Mouse (Mus musculus): ENCODE measurements at regions not wholly inside any gene's neighbourhood (a gene's known extent, or its start where the extent isn't known, plus 50 kb on each side); places are given as distances from the start of the nearest gene placed in this dataset.

DNA sequence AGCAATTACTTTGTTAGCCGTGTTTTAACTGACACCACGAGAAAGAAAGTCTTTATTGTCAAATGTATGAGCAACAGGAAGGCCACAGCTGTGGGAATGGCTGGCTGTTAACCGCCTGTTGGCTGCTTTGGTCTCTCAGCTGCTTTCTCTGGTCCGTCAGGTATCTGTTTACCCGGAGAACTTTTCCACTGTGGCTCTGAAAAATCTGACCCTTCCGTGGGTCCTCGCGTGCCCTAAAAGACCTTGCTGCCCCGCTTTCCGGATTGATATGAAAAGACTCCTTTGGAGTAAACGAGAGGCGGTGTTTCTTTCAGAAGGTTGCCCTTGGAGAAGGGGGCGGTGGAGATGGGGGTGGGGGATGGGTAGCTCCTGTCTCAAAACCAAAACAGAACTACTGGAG, 75.9 kb downstream of the Sox14 start:
- H3K4me2 ChIP-seq (replicated peaks; ENCODE audit: low read depth, low read length), result peak overlapping the region; percentile 66
- H3K4me1 ChIP-seq (ENCODE audit: control insufficient read depth, insufficient read depth, low read length), result no peaks in the 10 kb centered on the region
- no peaks in the 10 kb centered on the region for H3K9me3 ChIP-seq (ENCODE audit: control insufficient read depth, low read depth, low read length)
- ATAC-seq (ENCODE audit: insufficient number of reproducible peaks, insufficient read depth, low FRiP score, low read depth), result no peak
- H3K9ac ChIP-seq (replicated peaks; ENCODE audit: low read depth, low read length), result 0 out of 2 replicates have a peak overlapping the region, but pooled peaks have one; percentile 15
- under 1% methylated on average over 13 of the region's 13 CpGs for WGBS
- H3K27ac ChIP-seq (ENCODE audit: low read length), result no peak overlapping the region
- no peaks in the 10 kb centered on the region for H3K27me3 ChIP-seq (ENCODE audit: control insufficient read depth, insufficient read depth, low read length)
- H3K36me3 ChIP-seq (ENCODE audit: control insufficient read depth, insufficient read depth, low read length), result no peaks in the 10 kb centered on the region
- H3K4me3 ChIP-seq (ENCODE audit: low read depth, low read length), result peak overlapping the region; percentile 33

DNA sequence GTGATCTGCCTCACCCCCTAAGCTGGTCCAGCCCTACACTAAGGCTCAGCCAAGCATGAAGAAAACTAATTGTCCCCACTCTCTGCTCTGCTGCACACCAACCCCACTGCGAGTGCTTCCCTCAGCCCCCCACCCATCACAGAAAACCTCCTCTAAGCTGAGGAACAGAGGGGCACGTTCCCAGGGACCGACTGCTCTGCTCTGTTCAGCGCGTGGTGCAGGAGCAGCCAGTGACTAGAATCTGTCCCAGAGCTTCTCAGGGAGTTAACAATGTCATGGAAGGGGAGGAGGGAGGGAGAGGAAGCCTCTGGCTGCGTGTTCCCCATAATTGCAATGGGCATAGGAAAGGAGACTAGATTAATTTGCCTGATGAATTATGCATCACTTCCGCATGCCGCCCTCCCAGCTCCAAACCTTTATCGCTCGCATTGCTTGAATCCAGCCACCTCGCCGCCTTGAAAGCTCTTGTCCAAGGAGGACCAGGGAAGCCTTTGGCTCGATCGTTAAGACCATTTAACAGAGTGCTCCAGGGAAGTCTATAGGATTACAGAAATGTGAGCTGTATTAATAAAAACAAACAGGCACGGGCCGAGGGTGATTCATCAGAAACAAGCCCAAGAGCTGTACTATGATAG, 76.5 kb downstream of the Sox14 start:
- Histone ChIP-seq H3K27ac (ENCODE audit: low read length) (no peak overlapping the region), H3K4me3 (ENCODE audit: low read depth, low read length) (peak overlapping the region; percentile 33), H3K9ac (replicated peaks; ENCODE audit: low read depth, low read length) (peak overlapping the region; percentile 15; the same call in 1 of the 2 replicates), H3K4me1 (ENCODE audit: control insufficient read depth, insufficient read depth, low read length) (no peaks in the 10 kb centered on the region), H3K9me3 (ENCODE audit: control insufficient read depth, low read depth, low read length) (no peaks in the 10 kb centered on the region), H3K4me2 (replicated peaks; ENCODE audit: low read depth, low read length) (peak overlapping the region; percentile 66), H3K27me3 (ENCODE audit: control insufficient read depth, insufficient read depth, low read length) (no peaks in the 10 kb centered on the region), H3K36me3 (ENCODE audit: control insufficient read depth, insufficient read depth, low read length) (no peaks in the 10 kb centered on the region)
- no peak; the same call in 1 of the 2 replicates for ATAC-seq (ENCODE audit: insufficient number of reproducible peaks, insufficient read depth, low FRiP score, low read depth)
- WGBS, result 3% methylated on average over 16 of the region's 16 CpGs

DNA sequence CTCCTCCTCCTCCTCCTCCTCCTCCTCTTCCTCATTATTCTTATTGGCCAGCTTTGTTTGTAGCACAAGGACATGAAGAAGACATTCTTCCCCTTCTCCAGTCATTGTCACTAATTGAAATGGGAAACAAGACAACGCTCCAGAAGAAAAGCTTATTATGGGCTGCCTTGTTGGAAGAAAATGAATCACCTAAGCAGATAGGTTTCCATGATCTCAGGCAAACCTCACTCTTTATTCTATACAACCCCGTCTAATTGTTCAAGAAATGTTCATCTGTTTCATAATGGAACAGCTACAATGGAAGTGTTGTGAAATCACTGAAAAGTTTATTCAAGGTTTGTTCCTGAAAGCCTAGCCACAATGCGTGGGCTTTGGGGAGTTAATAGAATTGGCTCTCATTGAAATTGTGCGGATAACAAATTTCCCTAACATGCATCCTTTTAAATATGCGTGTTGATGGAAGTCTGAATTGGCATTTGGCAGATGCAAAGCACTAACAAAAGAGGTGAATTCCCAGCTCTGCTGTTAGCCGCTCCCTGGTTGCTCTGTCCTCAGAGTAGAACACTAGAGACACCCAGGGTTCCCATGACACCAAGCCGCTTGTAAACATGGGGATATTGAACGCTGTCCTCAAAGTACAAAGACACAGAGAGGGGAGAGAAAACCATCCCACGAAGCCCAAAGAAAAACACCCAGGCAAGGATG, 78.8 kb downstream of the Sox14 start:
- H3K36me3 ChIP-seq (ENCODE audit: control insufficient read depth, insufficient read depth, low read length), result no peaks in the 10 kb centered on the region
- no peak overlapping the region for H3K4me2 ChIP-seq (replicated peaks; ENCODE audit: low read depth, low read length)
- no peaks in the 10 kb centered on the region for H3K9me3 ChIP-seq (ENCODE audit: control insufficient read depth, low read depth, low read length)
- ATAC-seq (ENCODE audit: insufficient number of reproducible peaks, insufficient read depth, low FRiP score, low read depth), result no peak
- no peaks in the 10 kb centered on the region for H3K4me1 ChIP-seq (ENCODE audit: control insufficient read depth, insufficient read depth, low read length)
- no peak overlapping the region for H3K27ac ChIP-seq (ENCODE audit: low read length)
- no peak overlapping the region for H3K4me3 ChIP-seq (ENCODE audit: low read depth, low read length)
- H3K27me3 ChIP-seq (ENCODE audit: control insufficient read depth, insufficient read depth, low read length), result no peaks in the 10 kb centered on the region
- WGBS, result 61% methylated on average over 9 of the region's 9 CpGs
- no peak overlapping the region for H3K9ac ChIP-seq (replicated peaks; ENCODE audit: low read depth, low read length)

DNA sequence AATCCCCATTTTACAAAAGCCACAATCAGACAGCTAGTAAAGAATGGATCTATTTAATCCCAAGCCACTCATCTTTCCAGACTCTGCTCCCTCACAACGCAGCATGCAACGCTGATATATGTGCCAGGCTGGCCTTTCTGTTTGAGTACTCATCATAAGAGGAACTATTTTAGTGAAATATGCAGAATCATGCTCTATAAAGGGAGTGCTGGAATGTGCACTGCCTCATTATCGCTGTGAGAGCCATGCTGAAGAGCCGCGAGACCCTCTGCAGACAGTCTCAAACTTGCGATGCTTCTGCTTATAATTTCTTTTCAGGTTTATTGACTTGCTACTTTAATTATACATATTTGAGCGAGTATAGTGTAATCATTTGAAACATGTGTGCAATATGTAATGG, 75.6 kb upstream of the Cldn18 start:
- Histone ChIP-seq H3K9me3 (ENCODE audit: control insufficient read depth, low read depth, low read length) (no peaks in the 10 kb centered on the region), H3K4me1 (ENCODE audit: control insufficient read depth, insufficient read depth, low read length) (no peaks in the 10 kb centered on the region), H3K9ac (replicated peaks; ENCODE audit: low read depth, low read length) (no peak overlapping the region), H3K27ac (ENCODE audit: low read length) (no peak overlapping the region), H3K36me3 (ENCODE audit: control insufficient read depth, insufficient read depth, low read length) (no peaks in the 10 kb centered on the region), H3K4me2 (replicated peaks; ENCODE audit: low read depth, low read length) (no peak overlapping the region), H3K27me3 (ENCODE audit: control insufficient read depth, insufficient read depth, low read length) (no peaks in the 10 kb centered on the region), H3K4me3 (ENCODE audit: low read depth, low read length) (no peak overlapping the region)
- no peak for ATAC-seq (ENCODE audit: insufficient number of reproducible peaks, insufficient read depth, low FRiP score, low read depth)
- WGBS, result 79% methylated on average over 7 of the region's 7 CpGs

DNA sequence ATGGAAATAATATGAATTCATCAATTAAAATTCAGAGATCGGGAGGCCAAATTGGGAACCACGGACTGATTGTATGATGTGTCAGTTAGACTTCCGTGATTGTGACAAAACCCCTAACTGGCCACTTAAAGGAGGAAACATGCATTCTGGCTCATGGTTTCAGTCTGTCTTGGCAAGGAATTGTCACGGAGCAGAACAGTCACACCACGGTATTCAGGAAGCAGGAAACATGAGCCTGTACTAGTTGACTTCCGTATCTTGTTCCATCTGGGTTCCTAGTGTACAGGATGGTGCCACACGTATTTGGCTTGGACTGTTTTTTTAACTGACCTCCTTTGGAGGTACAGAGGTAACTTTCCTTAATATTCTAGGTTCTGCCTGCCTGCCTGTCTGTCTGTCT, 69.8 kb upstream of the Cldn18 start:
- no peaks in the 10 kb centered on the region for H3K36me3 ChIP-seq (ENCODE audit: control insufficient read depth, insufficient read depth, low read length)
- ATAC-seq (ENCODE audit: insufficient number of reproducible peaks, insufficient read depth, low FRiP score, low read depth), result no peak
- no peaks in the 10 kb centered on the region for H3K27me3 ChIP-seq (ENCODE audit: control insufficient read depth, insufficient read depth, low read length)
- H3K4me1 ChIP-seq (ENCODE audit: control insufficient read depth, insufficient read depth, low read length), result no peaks in the 10 kb centered on the region
- WGBS, result 78% methylated on average over 7 of the region's 7 CpGs
- no peak overlapping the region for H3K4me2 ChIP-seq (replicated peaks; ENCODE audit: low read depth, low read length)
- no peak overlapping the region for H3K4me3 ChIP-seq (ENCODE audit: low read depth, low read length)
- no peak overlapping the region for H3K9ac ChIP-seq (replicated peaks; ENCODE audit: low read depth, low read length)
- no peak overlapping the region for H3K27ac ChIP-seq (ENCODE audit: low read length)
- H3K9me3 ChIP-seq (ENCODE audit: control insufficient read depth, low read depth, low read length), result no peaks in the 10 kb centered on the region

GRCm38 (mm10) chr9:99783156-99783555, 66.1 kb upstream of the Cldn18 start:
- Histone ChIP-seq H3K9me3 (ENCODE audit: control insufficient read depth, low read depth, low read length) (no peaks in the 10 kb centered on the region), H3K4me2 (replicated peaks; ENCODE audit: low read depth, low read length) (no peak overlapping the region), H3K27ac (ENCODE audit: low read length) (no peak overlapping the region), H3K4me1 (ENCODE audit: control insufficient read depth, insufficient read depth, low read length) (no peaks in the 10 kb centered on the region), H3K36me3 (ENCODE audit: control insufficient read depth, insufficient read depth, low read length) (no peaks in the 10 kb centered on the region), H3K9ac (replicated peaks; ENCODE audit: low read depth, low read length) (no peak overlapping the region), H3K27me3 (ENCODE audit: control insufficient read depth, insufficient read depth, low read length) (no peaks in the 10 kb centered on the region), H3K4me3 (ENCODE audit: low read depth, low read length) (no peak overlapping the region)
- ATAC-seq (ENCODE audit: insufficient number of reproducible peaks, insufficient read depth, low FRiP score, low read depth), result no peak
- WGBS, result 86% methylated on average over 2 of the region's 2 CpGs

DNA sequence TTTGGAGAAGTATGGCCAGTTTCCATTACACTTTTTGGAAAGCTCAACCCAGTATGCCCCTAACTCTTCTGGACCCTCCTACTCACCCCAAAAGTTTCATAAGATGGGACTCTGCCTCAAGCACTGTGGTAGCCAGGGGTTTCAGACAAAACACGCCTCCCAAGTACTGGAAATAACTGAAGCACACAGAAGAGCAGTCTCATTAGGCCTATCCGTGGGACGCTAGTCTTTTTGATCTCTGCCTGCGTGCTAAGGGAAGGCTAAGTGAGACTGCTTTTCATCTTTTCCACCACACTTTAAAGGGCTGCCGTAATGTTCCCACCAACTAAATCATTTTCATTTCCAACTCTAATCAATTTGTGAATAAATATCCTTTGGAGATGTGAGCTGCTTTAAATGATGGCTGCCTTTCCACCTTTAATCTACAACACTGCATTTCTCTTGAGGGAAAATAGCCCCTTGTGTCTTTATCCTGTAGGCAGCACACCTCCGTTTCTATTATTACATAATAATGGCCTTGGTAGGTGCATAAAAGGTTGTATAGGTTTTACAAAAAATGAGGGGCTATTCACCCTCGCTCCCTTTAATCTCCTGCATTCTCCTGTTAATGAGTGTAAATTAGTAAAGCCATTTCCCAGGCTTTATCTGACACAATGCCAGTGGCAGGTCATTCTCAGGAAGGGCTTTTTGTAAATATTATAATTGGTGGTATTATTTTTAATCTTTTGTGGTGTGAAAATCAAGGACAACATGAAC, 65.5 kb upstream of the Cldn18 start:
- Histone ChIP-seq H3K27ac (ENCODE audit: low read length) (no peak overlapping the region), H3K27me3 (ENCODE audit: control insufficient read depth, insufficient read depth, low read length) (no peaks in the 10 kb centered on the region), H3K36me3 (ENCODE audit: control insufficient read depth, insufficient read depth, low read length) (no peaks in the 10 kb centered on the region), H3K4me2 (replicated peaks; ENCODE audit: low read depth, low read length) (no peak overlapping the region), H3K9ac (replicated peaks; ENCODE audit: low read depth, low read length) (no peak overlapping the region), H3K9me3 (ENCODE audit: control insufficient read depth, low read depth, low read length) (no peaks in the 10 kb centered on the region), H3K4me3 (ENCODE audit: low read depth, low read length) (no peak overlapping the region), H3K4me1 (ENCODE audit: control insufficient read depth, insufficient read depth, low read length) (no peaks in the 10 kb centered on the region)
- 64% methylated on average over 7 of the region's 7 CpGs for WGBS
- ATAC-seq (ENCODE audit: insufficient number of reproducible peaks, insufficient read depth, low FRiP score, low read depth), result no peak

GRCm38 (mm10) chr9:99778871-99779270, 61.8 kb upstream of the Cldn18 start:
- H3K27ac ChIP-seq (ENCODE audit: low read length), result no peak overlapping the region
- H3K4me1 ChIP-seq (ENCODE audit: control insufficient read depth, insufficient read depth, low read length), result no peaks in the 10 kb centered on the region
- no peak for ATAC-seq (ENCODE audit: insufficient number of reproducible peaks, insufficient read depth, low FRiP score, low read depth)
- H3K36me3 ChIP-seq (ENCODE audit: control insufficient read depth, insufficient read depth, low read length), result no peaks in the 10 kb centered on the region
- H3K4me3 ChIP-seq (ENCODE audit: low read depth, low read length), result no peak overlapping the region
- H3K9ac ChIP-seq (replicated peaks; ENCODE audit: low read depth, low read length), result no peak overlapping the region
- 82% methylated on average over 4 of the region's 4 CpGs for WGBS
- H3K9me3 ChIP-seq (ENCODE audit: control insufficient read depth, low read depth, low read length), result no peaks in the 10 kb centered on the region
- no peaks in the 10 kb centered on the region for H3K27me3 ChIP-seq (ENCODE audit: control insufficient read depth, insufficient read depth, low read length)
- no peak overlapping the region for H3K4me2 ChIP-seq (replicated peaks; ENCODE audit: low read depth, low read length)
